Mouse (Mus musculus) thymus, adult 2 months (tissue): ENCODE results near the gene Slc26a3.

Source experiments
- CTCF ChIP-seq: fragments of 200-500 bp; IDR thresholded peaks from 2 replicates; pipeline ENCODE4 v1.5.1; 2012; ENCODE audit warnings: mild to moderate bottlenecking, control low read depth, low read length, moderate library complexity, borderline replicate concordance; ENCODE audit not compliant: control insufficient read depth, poor library complexity, insufficient read depth; ENCODE audit errors: extremely low read depth
- POLR2A ChIP-seq: fragments of 200-500 bp; IDR thresholded peaks from 2 replicates; pipeline ENCODE4 v1.6.1; 2012; ENCODE audit warnings: mild to moderate bottlenecking, low read length, control low read depth, moderate library complexity; ENCODE audit not compliant: control insufficient read depth, poor library complexity, insufficient read depth; ENCODE audit errors: extremely low read depth

- TF ChIP-seq CTCF (no peak), POLR2A (no peak)
These were observed 129.4 kb downstream of the Slc26a3 start for GRCm38 (mm10) chr12:31520119-31520518.
